Mouse (Mus musculus): ENCODE results near the gene Pde6h.

Gene Pde6h

GRCm38 (mm10) chr6:137014346-137014745, 90.7 kb downstream of the Pde6h start:
- no peak for DNase-seq (ENCODE audit: low read depth in 1 of 2, low spot score in 2 of 2)

- DNase-seq (ENCODE audit: low read depth in 1 of 2, low spot score in 2 of 2) = no peak
These were observed 93.8 kb downstream of the Pde6h start for GRCm38 (mm10) chr6:137017216-137017973.
